ENCODE assay signal across 13 mouse cellular contexts in the genomic region with DNA sequence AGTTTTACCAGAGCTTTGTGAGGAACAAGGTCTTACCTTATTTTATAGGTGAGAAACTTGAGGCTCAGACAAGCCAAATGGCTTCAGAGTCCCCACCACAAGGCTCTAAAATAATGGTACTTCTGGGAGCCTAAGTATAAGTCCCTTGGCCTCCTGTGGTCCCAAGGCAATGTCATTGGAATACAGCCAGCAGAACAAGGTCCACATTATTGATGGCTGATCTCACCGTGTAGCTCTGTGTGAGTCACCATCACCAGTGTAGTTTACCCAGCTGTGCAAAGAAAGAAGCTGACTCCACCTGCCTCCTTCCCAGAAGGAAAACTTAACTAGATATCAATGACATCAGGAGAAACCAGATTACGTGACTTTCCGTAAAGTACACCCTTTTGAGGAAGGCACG.
DNase-seq lines count a peak whose midpoint lies in the region; ATAC-seq and TF ChIP-seq lines count a peak whose summit lies in the region.
"Had no signal": no experiment of that assay in that cellular context is flagged by ENCODE, and none has a peak within 500 bp of the region (broad histone marks: within the 10 kb centered on the region; RNA-seq: fewer than 3 reads in every experiment).

No protein-coding gene starts in this region.

- DNase-seq in kidney, postnatal 0 days (ENCODE audit: low spot score) = peak; percentile 37
- DNase-seq in kidney, postnatal 4 days = no peak
- peak; percentile 56 for DNase-seq in adrenal gland, postnatal 10 days
- no peak for DNase-seq in liver, embryonic 13.5 days
- no peak for DNase-seq in thymus, postnatal 10 days (ENCODE audit: low spot score in 2 of 2)
- DNase-seq in embryo, embryonic 10.5 days (ENCODE audit: low spot score) = no peak
- no peak for DNase-seq in left cerebral cortex, postnatal 10 days (ENCODE audit: extremely low spot score in 1 of 2, low spot score in 2 of 2)
- DNase-seq: gastrocnemius, postnatal 25 days; heart, postnatal 10 days; kidney, adult 11 months; lung, adult 2 months; thymus, postnatal 36 days had no signal

- 0 out of 2 replicates have a peak, but pooled peaks cover 2% of the 10 kb centered on the region for H3K4me1 ChIP-seq in kidney, postnatal 0 days (replicated peaks; ENCODE audit: insufficient read depth, low read length)
- H3K4me1 ChIP-seq in liver, embryonic 13.5 days (replicated peaks) = peaks cover 74% of the 10 kb centered on the region

- H3K4me3 ChIP-seq in kidney, postnatal 0 days (replicated peaks; ENCODE audit: low read depth, low read length) = no peak overlapping the region
- H3K4me3 ChIP-seq in C2C12 (ENCODE audit: insufficient read depth, poor library complexity, severe bottlenecking) = no peak overlapping the region
- H3K4me3 ChIP-seq in liver, embryonic 13.5 days (replicated peaks) = no peak overlapping the region

- H3K79me3 ChIP-seq in C2C12 (ENCODE audit: low read depth) = no peaks in the 10 kb centered on the region

- H3K79me2 ChIP-seq in C2C12 (ENCODE audit: control insufficient read depth, insufficient read depth) = no peaks in the 10 kb centered on the region

- TF ChIP-seq CTCF in kidney, postnatal 0 days (IDR thresholded peaks at IDR 0.05; ENCODE audit: low read depth) = no peak
- no peak for TF ChIP-seq CTCF in C2C12 (IDR thresholded peaks at IDR 0.05; ENCODE audit: control insufficient read depth, insufficient read depth, insufficient read length)

- no peaks in the 10 kb centered on the region for H3K27me3 ChIP-seq in kidney, postnatal 0 days (ENCODE audit: insufficient read depth, low read length)
- H3K27me3 ChIP-seq in C2C12 (ENCODE audit: control insufficient read depth, insufficient read depth, insufficient read length) = no peaks in the 10 kb centered on the region
- no peaks in the 10 kb centered on the region for H3K27me3 ChIP-seq in liver, embryonic 13.5 days

- H3K9ac ChIP-seq in kidney, postnatal 0 days (ENCODE audit: low read depth, low read length) = no peak overlapping the region
- no peak overlapping the region for H3K9ac ChIP-seq in liver, embryonic 13.5 days

- H3ac ChIP-seq in C2C12 (ENCODE audit: control insufficient read depth, insufficient read length, low read depth) = no peak overlapping the region

- intact Hi-C loops in left cerebral cortex, postnatal 10 days (cut with DNase I) = no loop called here

- no peaks in the 10 kb centered on the region for H3K9me3 ChIP-seq in kidney, postnatal 0 days (replicated peaks; ENCODE audit: low read length)
- H3K9me3 ChIP-seq in liver, embryonic 13.5 days (replicated peaks) = no peaks in the 10 kb centered on the region

- ATAC-seq in kidney, postnatal 0 days (replicated peaks; ENCODE audit: low FRiP score, low read depth) = peak; percentile 68; the same call in 1 of the 2 replicates
- ATAC-seq in liver, embryonic 13.5 days (ENCODE audit: low read depth) = no peak

- no peak overlapping the region for H3K4me2 ChIP-seq in kidney, postnatal 0 days (ENCODE audit: low read length)
- no peak overlapping the region for H3K4me2 ChIP-seq in liver, embryonic 13.5 days

- H3K27ac ChIP-seq in kidney, postnatal 0 days = 0 out of 2 replicates have a peak overlapping the region, but pooled peaks have one; percentile 9
- peak overlapping the region; percentile 80 for H3K27ac ChIP-seq in liver, embryonic 13.5 days

- 42% methylated on average over 4 of the region's 4 CpGs for whole genome bisulfite sequencing in kidney, postnatal 0 days
- 75% methylated on average over 4 of the region's 4 CpGs for WGBS in liver, embryonic 13.5 days (ENCODE audit: insufficient replicate concordance)

- H3K36me3 ChIP-seq in kidney, postnatal 0 days (ENCODE audit: insufficient read depth, low read length) = no peaks in the 10 kb centered on the region
- H3K36me3 ChIP-seq in C2C12 (ENCODE audit: control insufficient read depth, insufficient read depth) = no peaks in the 10 kb centered on the region
- no peaks in the 10 kb centered on the region for H3K36me3 ChIP-seq in liver, embryonic 13.5 days

TF ChIP-seq in C2C12, 6 proteins besides CTCF, POLR2A, EP300 and RAD21:
- TF ChIP-seq MAX (IDR thresholded peaks at IDR 0.05) (no peak), MYOD1 (IDR thresholded peaks at IDR 0.05; ENCODE audit: control insufficient read depth, insufficient read length, low read depth) (peak; percentile 88)

Comparison
In these comparisons a context has a peak if more than half of its experiments do, and no peak if none do; other contexts are left out.
1. DNase-seq: peak in kidney, postnatal 0 days (single experiment) and adrenal gland, postnatal 10 days (single experiment); none in kidney, postnatal 4 days (0 of 2), liver, embryonic 13.5 days (single experiment), thymus, postnatal 10 days (0 of 2), embryo, embryonic 10.5 days (single experiment) and left cerebral cortex, postnatal 10 days (0 of 2).